Mouse (Mus musculus): Measurements from ENCODE around the gene Cobl. TPM values are rescaled to one million over a fixed set of nuclear protein-coding genes. Genes with fewer than 3 reads are reported as not detected.
A peak's percentile ranks its signal among the peaks of the same experiment; 100 is the strongest.

Gene Cobl
- polyA plus RNA-seq, 1 experiment from 2014 or later: 5.5 TPM

- Histone ChIP-seq H3K4me2 (replicated peaks; ENCODE audit: low read depth, low read length) (no peak overlapping the region), H3K9ac (ENCODE audit: low read depth, low read length) (no peak overlapping the region), H3K36me3 (ENCODE audit: control insufficient read depth, insufficient read depth, low read length) (no peaks in the 10 kb centered on the region), H3K4me1 (ENCODE audit: control insufficient read depth, insufficient read depth, low read length) (no peaks in the 10 kb centered on the region), H3K9me3 (ENCODE audit: control insufficient read depth, low read length) (no peaks in the 10 kb centered on the region), H3K27ac (ENCODE audit: low read depth, low read length) (no peak overlapping the region), H3K27me3 (ENCODE audit: control insufficient read depth, insufficient read depth, low read length) (no peaks in the 10 kb centered on the region), H3K4me3 (ENCODE audit: low read length) (no peak overlapping the region)
- WGBS: 74% methylated on average over 4 of the region's 4 CpGs
- ATAC-seq (ENCODE audit: low FRiP score, low TSS enrichment): no peak
These were observed 219.3 kb downstream of the Cobl start for GRCm38 (mm10) chr11:12245327-12245915.

DNA sequence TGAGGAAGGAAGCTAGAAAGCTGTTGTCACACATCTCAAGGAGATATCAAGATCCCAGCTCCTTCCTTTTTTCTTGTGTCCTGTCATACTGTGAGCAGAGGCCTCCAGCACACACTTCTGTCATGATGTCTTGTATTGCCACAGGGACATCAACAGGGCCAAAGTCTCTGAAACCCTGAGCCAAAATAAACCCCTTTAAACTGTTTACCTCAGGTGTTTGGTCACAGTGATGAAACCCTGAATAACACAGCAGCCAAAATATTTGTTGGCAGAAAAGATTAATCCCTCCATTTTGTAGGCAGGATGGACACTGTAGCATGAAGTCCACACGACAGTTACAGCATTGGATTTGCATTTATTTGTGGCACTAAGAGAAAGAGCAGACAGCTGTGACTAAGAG, 228.4 kb downstream of the Cobl start:
- Histone ChIP-seq H3K9me3 (ENCODE audit: control insufficient read depth, low read length) (no peaks in the 10 kb centered on the region), H3K4me2 (replicated peaks; ENCODE audit: low read depth, low read length) (no peak overlapping the region), H3K27me3 (ENCODE audit: control insufficient read depth, insufficient read depth, low read length) (no peaks in the 10 kb centered on the region), H3K4me1 (ENCODE audit: control insufficient read depth, insufficient read depth, low read length) (no peaks in the 10 kb centered on the region), H3K36me3 (ENCODE audit: control insufficient read depth, insufficient read depth, low read length) (no peaks in the 10 kb centered on the region), H3K4me3 (ENCODE audit: low read length) (no peak overlapping the region), H3K27ac (ENCODE audit: low read depth, low read length) (no peak overlapping the region), H3K9ac (ENCODE audit: low read depth, low read length) (no peak overlapping the region)
- 76% methylated on average over 1 of the region's 1 CpGs for WGBS
- no peak for ATAC-seq (ENCODE audit: low FRiP score, low TSS enrichment)

DNA sequence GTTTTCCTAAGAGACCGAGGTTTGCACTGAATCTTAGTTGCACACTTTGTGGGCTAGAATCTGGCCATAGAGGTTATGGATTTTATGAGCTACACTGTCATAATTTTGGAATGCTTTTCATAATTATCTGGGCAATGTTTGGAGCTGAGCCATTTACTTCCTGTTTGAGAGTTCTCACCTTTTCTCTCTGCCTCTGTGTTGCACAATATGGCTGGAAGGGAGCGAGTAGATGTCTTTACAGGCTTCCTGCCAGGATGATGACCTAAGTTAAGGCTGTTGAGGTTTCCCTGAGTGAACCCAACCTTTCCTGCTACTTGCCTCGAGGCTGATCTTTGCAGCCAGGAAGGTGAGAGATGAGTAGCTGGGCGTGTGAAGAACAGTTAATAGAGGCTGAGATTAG, 229.9 kb downstream of the Cobl start:
- 85% methylated on average over 4 of the region's 4 CpGs for WGBS
- no peak for ATAC-seq (ENCODE audit: low FRiP score, low TSS enrichment)
- Histone ChIP-seq H3K4me2 (replicated peaks; ENCODE audit: low read depth, low read length) (no peak overlapping the region), H3K27me3 (ENCODE audit: control insufficient read depth, insufficient read depth, low read length) (no peaks in the 10 kb centered on the region), H3K4me1 (ENCODE audit: control insufficient read depth, insufficient read depth, low read length) (no peaks in the 10 kb centered on the region), H3K27ac (ENCODE audit: low read depth, low read length) (no peak overlapping the region), H3K36me3 (ENCODE audit: control insufficient read depth, insufficient read depth, low read length) (no peaks in the 10 kb centered on the region), H3K9me3 (ENCODE audit: control insufficient read depth, low read length) (no peaks in the 10 kb centered on the region), H3K9ac (ENCODE audit: low read depth, low read length) (no peak overlapping the region), H3K4me3 (ENCODE audit: low read length) (no peak overlapping the region)

GRCm38 (mm10) chr11:12234126-12234525, 230.6 kb downstream of the Cobl start:
- H3K9me3 ChIP-seq (ENCODE audit: control insufficient read depth, low read length): no peaks in the 10 kb centered on the region
- H3K4me2 ChIP-seq (replicated peaks; ENCODE audit: low read depth, low read length): no peak overlapping the region
- H3K9ac ChIP-seq (ENCODE audit: low read depth, low read length): no peak overlapping the region
- H3K27ac ChIP-seq (ENCODE audit: low read depth, low read length): no peak overlapping the region
- H3K27me3 ChIP-seq (ENCODE audit: control insufficient read depth, insufficient read depth, low read length): no peaks in the 10 kb centered on the region
- H3K4me1 ChIP-seq (ENCODE audit: control insufficient read depth, insufficient read depth, low read length): no peaks in the 10 kb centered on the region
- 95% methylated on average over 1 of the region's 1 CpGs for WGBS
- no peak for ATAC-seq (ENCODE audit: low FRiP score, low TSS enrichment)
- H3K4me3 ChIP-seq (ENCODE audit: low read length): no peak overlapping the region
- H3K36me3 ChIP-seq (ENCODE audit: control insufficient read depth, insufficient read depth, low read length): no peaks in the 10 kb centered on the region

GRCm38 (mm10) chr11:12232743-12233125, 232.0 kb downstream of the Cobl start:
- 69% methylated on average over 3 of the region's 3 CpGs for WGBS

DNA sequence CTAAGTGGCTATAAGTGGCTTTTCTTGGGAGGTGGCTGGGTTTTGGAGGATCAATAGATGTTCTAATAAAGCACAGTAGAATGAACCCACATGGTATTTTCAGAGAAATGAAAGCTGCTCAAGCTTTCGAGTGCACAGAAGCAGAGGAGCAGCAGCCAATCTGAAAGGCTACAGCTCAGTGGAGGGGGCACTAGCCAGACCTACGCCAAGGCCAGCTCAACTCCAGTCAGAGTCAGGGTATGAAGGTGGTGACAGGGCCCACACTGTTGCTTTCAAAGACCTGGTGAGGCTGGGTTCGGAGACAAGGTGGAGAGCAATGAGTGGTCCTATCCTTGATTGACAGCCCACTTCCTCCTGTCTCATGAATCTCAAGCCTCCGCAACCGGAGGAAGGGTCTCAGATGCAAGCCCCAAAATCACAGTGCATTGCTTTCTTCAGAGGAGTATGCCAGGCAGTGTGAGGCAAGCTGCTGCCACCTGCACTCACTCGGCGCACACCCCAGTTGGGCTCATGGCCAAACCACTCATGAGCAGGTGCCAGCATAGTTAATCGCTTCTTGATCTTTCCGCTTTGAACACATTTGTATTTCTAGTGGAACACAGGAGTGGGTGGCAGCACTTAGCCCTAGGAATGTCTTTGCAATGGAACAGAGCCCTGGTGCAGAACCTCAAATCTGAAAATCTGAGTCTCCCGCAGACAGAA, 232.6 kb downstream of the Cobl start:
- H3K36me3 ChIP-seq (ENCODE audit: control insufficient read depth, insufficient read depth, low read length): no peaks in the 10 kb centered on the region
- no peaks in the 10 kb centered on the region for H3K27me3 ChIP-seq (ENCODE audit: control insufficient read depth, insufficient read depth, low read length)
- no peaks in the 10 kb centered on the region for H3K9me3 ChIP-seq (ENCODE audit: control insufficient read depth, low read length)
- WGBS: 85% methylated on average over 10 of the region's 10 CpGs
- H3K4me2 ChIP-seq (replicated peaks; ENCODE audit: low read depth, low read length): no peak overlapping the region
- no peak overlapping the region for H3K4me3 ChIP-seq (ENCODE audit: low read length)
- H3K9ac ChIP-seq (ENCODE audit: low read depth, low read length): no peak overlapping the region
- peak; percentile 39; the same call in 1 of the 2 replicates for ATAC-seq (ENCODE audit: low FRiP score, low TSS enrichment)
- no peak overlapping the region for H3K27ac ChIP-seq (ENCODE audit: low read depth, low read length)
- no peaks in the 10 kb centered on the region for H3K4me1 ChIP-seq (ENCODE audit: control insufficient read depth, insufficient read depth, low read length)

More at GRCm38 (mm10) chr11:12232743-12233125, 232.0 kb downstream of the Cobl start:
- Histone ChIP-seq H3K9me3 (ENCODE audit: control insufficient read depth, low read length) (no peaks in the 10 kb centered on the region), H3K4me3 (ENCODE audit: low read length) (no peak overlapping the region), H3K36me3 (ENCODE audit: control insufficient read depth, insufficient read depth, low read length) (no peaks in the 10 kb centered on the region), H3K27me3 (ENCODE audit: control insufficient read depth, insufficient read depth, low read length) (no peaks in the 10 kb centered on the region), H3K9ac (ENCODE audit: low read depth, low read length) (no peak overlapping the region), H3K4me2 (replicated peaks; ENCODE audit: low read depth, low read length) (no peak overlapping the region), H3K4me1 (ENCODE audit: control insufficient read depth, insufficient read depth, low read length) (no peaks in the 10 kb centered on the region), H3K27ac (ENCODE audit: low read depth, low read length) (no peak overlapping the region)
- ATAC-seq (ENCODE audit: low FRiP score, low TSS enrichment): no peak

DNA sequence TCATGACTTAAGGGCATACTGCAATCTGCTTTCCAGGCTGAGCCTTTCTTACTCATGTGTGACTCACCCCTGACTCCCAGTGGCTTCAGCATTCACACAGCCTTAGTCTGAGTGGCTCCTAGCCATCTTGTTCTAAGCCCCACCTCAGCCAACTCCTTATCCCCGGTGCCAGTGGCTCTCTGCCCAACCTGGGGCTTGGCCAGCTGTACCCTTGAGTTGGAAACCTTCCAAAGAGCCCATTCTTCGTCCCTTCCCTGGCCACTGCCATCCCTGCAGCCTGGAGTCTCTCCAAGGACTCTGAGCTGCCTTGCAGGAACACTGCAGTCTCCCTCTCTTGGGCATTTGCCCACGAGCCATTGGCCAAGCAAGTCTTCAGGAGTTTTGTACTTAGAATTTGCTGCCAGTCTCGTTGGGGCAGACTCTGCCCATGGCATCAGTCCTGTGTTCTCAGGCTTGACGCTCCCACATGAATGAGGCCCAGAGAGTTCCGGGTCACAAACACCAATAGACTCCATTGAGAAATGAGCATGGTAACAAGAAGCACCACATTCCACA, 233.2 kb downstream of the Cobl start:
- no peaks in the 10 kb centered on the region for H3K9me3 ChIP-seq (ENCODE audit: control insufficient read depth, low read length)
- no peak overlapping the region for H3K9ac ChIP-seq (ENCODE audit: low read depth, low read length)
- no peaks in the 10 kb centered on the region for H3K27me3 ChIP-seq (ENCODE audit: control insufficient read depth, insufficient read depth, low read length)
- H3K4me3 ChIP-seq (ENCODE audit: low read length): no peak overlapping the region
- no peaks in the 10 kb centered on the region for H3K36me3 ChIP-seq (ENCODE audit: control insufficient read depth, insufficient read depth, low read length)
- no peak overlapping the region for H3K4me2 ChIP-seq (replicated peaks; ENCODE audit: low read depth, low read length)
- ATAC-seq (ENCODE audit: low FRiP score, low TSS enrichment): no peak
- WGBS: 77% methylated on average over 6 of the region's 6 CpGs
- H3K4me1 ChIP-seq (ENCODE audit: control insufficient read depth, insufficient read depth, low read length): no peaks in the 10 kb centered on the region
- no peak overlapping the region for H3K27ac ChIP-seq (ENCODE audit: low read depth, low read length)

GRCm38 (mm10) chr11:12229411-12229810, 235.3 kb downstream of the Cobl start:
- 74% methylated on average over 7 of the region's 7 CpGs for WGBS
- H3K27me3 ChIP-seq (ENCODE audit: control insufficient read depth, insufficient read depth, low read length): no peaks in the 10 kb centered on the region
- H3K27ac ChIP-seq (ENCODE audit: low read depth, low read length): no peak overlapping the region
- no peaks in the 10 kb centered on the region for H3K4me1 ChIP-seq (ENCODE audit: control insufficient read depth, insufficient read depth, low read length)
- no peak for ATAC-seq (ENCODE audit: low FRiP score, low TSS enrichment)
- H3K9ac ChIP-seq (ENCODE audit: low read depth, low read length): no peak overlapping the region
- H3K36me3 ChIP-seq (ENCODE audit: control insufficient read depth, insufficient read depth, low read length): no peaks in the 10 kb centered on the region
- H3K4me2 ChIP-seq (replicated peaks; ENCODE audit: low read depth, low read length): no peak overlapping the region
- H3K4me3 ChIP-seq (ENCODE audit: low read length): no peak overlapping the region
- H3K9me3 ChIP-seq (ENCODE audit: control insufficient read depth, low read length): no peaks in the 10 kb centered on the region

DNA sequence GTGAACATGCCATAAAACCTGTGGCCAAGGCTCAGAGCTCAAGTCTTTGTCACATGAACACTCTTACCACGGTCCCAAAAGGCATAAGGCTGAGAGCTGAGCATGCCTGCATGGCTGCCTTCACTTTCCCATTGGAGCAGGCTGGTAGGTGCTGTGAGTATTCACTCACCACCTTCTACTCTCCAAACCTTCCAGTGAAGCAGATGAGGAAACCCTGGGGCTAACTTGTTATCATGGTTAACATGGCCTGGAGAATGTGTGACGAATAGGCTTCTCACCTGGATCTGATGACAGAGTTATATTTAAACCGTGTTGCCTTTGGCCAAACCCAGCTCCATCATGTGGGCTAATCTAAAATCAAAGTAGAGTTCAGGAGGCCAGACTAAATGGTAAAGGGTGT, 237.4 kb downstream of the Cobl start:
- Histone ChIP-seq H3K9ac (ENCODE audit: low read depth, low read length) (no peak overlapping the region), H3K4me2 (replicated peaks; ENCODE audit: low read depth, low read length) (no peak overlapping the region), H3K9me3 (ENCODE audit: control insufficient read depth, low read length) (no peaks in the 10 kb centered on the region), H3K27ac (ENCODE audit: low read depth, low read length) (no peak overlapping the region), H3K4me1 (ENCODE audit: control insufficient read depth, insufficient read depth, low read length) (no peaks in the 10 kb centered on the region), H3K27me3 (ENCODE audit: control insufficient read depth, insufficient read depth, low read length) (no peaks in the 10 kb centered on the region), H3K36me3 (ENCODE audit: control insufficient read depth, insufficient read depth, low read length) (no peaks in the 10 kb centered on the region), H3K4me3 (ENCODE audit: low read length) (no peak overlapping the region)
- ATAC-seq (ENCODE audit: low FRiP score, low TSS enrichment): no peak
- WGBS: 76% methylated on average over 3 of the region's 3 CpGs

Data from kidney, embryonic 14.5 days (tissue).